Mouse (Mus musculus) retina, embryonic 14.5 days (tissue): ENCODE data around the gene Nexn.
A peak's percentile ranks its signal among the peaks of the same experiment; 100 is the strongest.

Experiments
- DNase-seq: peaks from one replicate; pipeline ENCODE4 v3.0.0-alpha.2; 2015; ENCODE audit warnings: low spot score

The Nexn gene

GRCm38 (mm10) chr3:152277912-152278311 lies 11.8 kb upstream of the Nexn start:
- no peak for DNase-seq

GRCm38 (mm10) chr3:152276935-152277334 lies 10.8 kb upstream of the Nexn start:
- no peak for DNase-seq

- DNase-seq = no peak
Observed at GRCm38 (mm10) chr3:152275008-152275407, 8.9 kb upstream of the Nexn start.

- DNase-seq = no peak
Observed at GRCm38 (mm10) chr3:152272974-152273685, 7.0 kb upstream of the Nexn start.

GRCm38 (mm10) chr3:152271876-152272275 lies 5.7 kb upstream of the Nexn start:
- no peak for DNase-seq

GRCm38 (mm10) chr3:152271071-152271710 lies 5.0 kb upstream of the Nexn start:
- no peak for DNase-seq

- DNase-seq = no peak
Observed at GRCm38 (mm10) chr3:152268099-152268498, 1.9 kb upstream of the Nexn start.

- DNase-seq = peak; percentile 73
Observed at GRCm38 (mm10) chr3:152265351-152266035, 657 bp downstream of the Nexn start.

GRCm38 (mm10) chr3:152264830-152265229 lies 1.3 kb downstream of the Nexn start:
- no peak for DNase-seq

GRCm38 (mm10) chr3:152264374-152264773 lies 1.8 kb downstream of the Nexn start:
- DNase-seq = no peak

- DNase-seq = no peak
Observed at GRCm38 (mm10) chr3:152261948-152262347, 4.2 kb downstream of the Nexn start.

GRCm38 (mm10) chr3:152261436-152261835 lies 4.7 kb downstream of the Nexn start:
- no peak for DNase-seq

GRCm38 (mm10) chr3:152260362-152260761 lies 5.8 kb downstream of the Nexn start:
- no peak for DNase-seq

- DNase-seq = peak; percentile 88
Observed at GRCm38 (mm10) chr3:152259409-152259808, 6.7 kb downstream of the Nexn start.

- DNase-seq = no peak
Observed at GRCm38 (mm10) chr3:152257528-152257927, 8.6 kb downstream of the Nexn start.

GRCm38 (mm10) chr3:152250487-152250886 lies 15.7 kb downstream of the Nexn start:
- DNase-seq = no peak

- no peak for DNase-seq
Observed at GRCm38 (mm10) chr3:152247708-152248107, 18.4 kb downstream of the Nexn start.

GRCm38 (mm10) chr3:152245273-152245910 lies 20.8 kb downstream of the Nexn start:
- no peak for DNase-seq

- DNase-seq = no peak
Observed at GRCm38 (mm10) chr3:152243304-152243703, 22.8 kb downstream of the Nexn start.

- no peak for DNase-seq
Observed at GRCm38 (mm10) chr3:152241098-152241497, 25.1 kb downstream of the Nexn start.

GRCm38 (mm10) chr3:152239592-152239991 lies 26.6 kb downstream of the Nexn start:
- no peak for DNase-seq

GRCm38 (mm10) chr3:152238836-152239235 lies 27.3 kb downstream of the Nexn start:
- peak; percentile 27 for DNase-seq

- no peak for DNase-seq
Observed at GRCm38 (mm10) chr3:152235805-152236204, 30.3 kb downstream of the Nexn start.
